ENCODE assay signal across 14 mouse cellular contexts in genomic region chr8:78633012-78633411, GRCm38 (mm10).
DNase-seq lines count a peak whose midpoint lies in the region; ATAC-seq lines count a peak whose summit lies in the region.
"Had no signal": no experiment of that assay in that cellular context is flagged by ENCODE, and none has a peak within 500 bp of the region (broad histone marks: within the 10 kb centered on the region; RNA-seq: fewer than 3 reads in every experiment).

No protein-coding gene starts in this region.

- H3K4me3 ChIP-seq in heart, embryonic 16.5 days (ENCODE audit: low read length) = peak overlapping the region; percentile 22
- no peak overlapping the region for H3K4me3 ChIP-seq in midbrain, embryonic 16.5 days (ENCODE audit: low read depth, low read length)
- no peak overlapping the region for H3K4me3 ChIP-seq in midbrain, embryonic 10.5 days
- H3K4me3 ChIP-seq: intestine, embryonic 15.5 days had no signal

- no peak for DNase-seq in heart, postnatal 14 days
- no peak for DNase-seq in midbrain, embryonic 10.5 days (ENCODE audit: low spot score)
- DNase-seq in brain, adult 2 months (ENCODE audit: low read depth, low spot score) = peak; percentile 22
- peak; percentile 13 for DNase-seq in skeletal muscle tissue, adult 2 months (ENCODE audit: low read depth, low spot score)
- DNase-seq: cerebellum, adult 9-10 months; kidney, postnatal 25 days; lung, postnatal 4 days; right cerebral cortex, adult 18-20 months had no signal

- no peaks in the 10 kb centered on the region for H3K27me3 ChIP-seq in heart, embryonic 16.5 days (ENCODE audit: control insufficient read depth, insufficient read depth, low read length)
- H3K27me3 ChIP-seq in midbrain, embryonic 16.5 days (ENCODE audit: control insufficient read depth, insufficient read depth, low read depth, low read length) = no peaks in the 10 kb centered on the region
- H3K27me3 ChIP-seq in midbrain, embryonic 10.5 days (ENCODE audit: low read depth, poor library complexity, severe bottlenecking) = no peaks in the 10 kb centered on the region
- H3K27me3 ChIP-seq: CH12.LX; intestine, embryonic 15.5 days had no signal

- H3K4me1 ChIP-seq in heart, embryonic 16.5 days (ENCODE audit: control insufficient read depth, insufficient read depth, low read length) = peaks cover 21% of the 10 kb centered on the region
- H3K4me1 ChIP-seq in midbrain, embryonic 16.5 days (ENCODE audit: control insufficient read depth, insufficient read depth, low read length) = peaks cover 13% of the 10 kb centered on the region
- H3K4me1 ChIP-seq in midbrain, embryonic 10.5 days = peaks cover 38% of the 10 kb centered on the region
- H3K4me1 ChIP-seq: intestine, embryonic 15.5 days had no signal

- H3K9me3 ChIP-seq in heart, embryonic 16.5 days (replicated peaks; ENCODE audit: control insufficient read depth, low read length) = no peaks in the 10 kb centered on the region
- no peaks in the 10 kb centered on the region for H3K9me3 ChIP-seq in midbrain, embryonic 16.5 days (replicated peaks; ENCODE audit: control insufficient read depth, low read length, poor library complexity, severe bottlenecking)
- H3K9me3 ChIP-seq in midbrain, embryonic 10.5 days (replicated peaks) = no peaks in the 10 kb centered on the region
- H3K9me3 ChIP-seq: intestine, embryonic 15.5 days had no signal

- H3K27ac ChIP-seq in heart, embryonic 16.5 days (ENCODE audit: low read length) = no peak overlapping the region
- no peak overlapping the region for H3K27ac ChIP-seq in midbrain, embryonic 16.5 days (ENCODE audit: low read length)
- H3K27ac ChIP-seq in midbrain, embryonic 10.5 days (replicated peaks) = no peak overlapping the region
- H3K27ac ChIP-seq: intestine, embryonic 15.5 days; liver, embryonic 14.5 days had no signal

- intact Hi-C loops in heart, postnatal 14 days (cut with DNase I) = no loop called here

- 0 out of 2 replicates have a peak overlapping the region, but pooled peaks have one; percentile 11 for H3K9ac ChIP-seq in heart, embryonic 16.5 days (ENCODE audit: low read length)
- H3K9ac ChIP-seq in midbrain, embryonic 16.5 days (ENCODE audit: low read depth, low read length) = no peak overlapping the region
- H3K9ac ChIP-seq: intestine, embryonic 15.5 days; liver, embryonic 14.5 days had no signal

- no peak for ATAC-seq in heart, embryonic 16.5 days (replicated peaks; ENCODE audit: extremely low read depth, insufficient read depth, low FRiP score)
- ATAC-seq in midbrain, embryonic 16.5 days = no peak
- ATAC-seq in monocyte, adult 5-6 weeks (replicated peaks; ENCODE audit: insufficient number of reproducible peaks, low FRiP score, low TSS enrichment, poor library complexity, severe bottlenecking) = no peak
- ATAC-seq: intestine, embryonic 15.5 days had no signal

- WGBS in heart, embryonic 16.5 days = 25% methylated on average over 12 of the region's 12 CpGs
- 18% methylated on average over 12 of the region's 12 CpGs for WGBS in midbrain, embryonic 16.5 days
- WGBS in midbrain, embryonic 10.5 days = 36% methylated on average over 12 of the region's 12 CpGs

- no peaks in the 10 kb centered on the region for H3K36me3 ChIP-seq in heart, embryonic 16.5 days (ENCODE audit: control insufficient read depth, insufficient read depth)
- H3K36me3 ChIP-seq in midbrain, embryonic 16.5 days (ENCODE audit: control insufficient read depth, insufficient read depth, low read length) = no peaks in the 10 kb centered on the region
- no peaks in the 10 kb centered on the region for H3K36me3 ChIP-seq in midbrain, embryonic 10.5 days
- H3K36me3 ChIP-seq: intestine, embryonic 15.5 days had no signal

- H3K4me2 ChIP-seq in heart, embryonic 16.5 days (ENCODE audit: low read depth, low read length) = peak overlapping the region; percentile 53
- H3K4me2 ChIP-seq in midbrain, embryonic 16.5 days (ENCODE audit: low read length) = peak overlapping the region; percentile 17; the same call in 1 of the 2 replicates
- H3K4me2 ChIP-seq: intestine, embryonic 15.5 days had no signal

Comparison
In these comparisons a context has a peak if more than half of its experiments do, and no peak if none do; other contexts are left out.
1. DNase-seq: peak in brain, adult 2 months (single experiment) and skeletal muscle tissue, adult 2 months (single experiment); none in heart, postnatal 14 days (0 of 2) and midbrain, embryonic 10.5 days (single experiment).